Mouse (Mus musculus): ENCODE results near the gene Krt20. TPM values are rescaled to one million over a fixed set of nuclear protein-coding genes. Genes with fewer than 3 reads are reported as not detected.

The Krt20 gene
- polyA plus RNA-seq, 1 experiment from 2014 or later = not detected

DNA sequence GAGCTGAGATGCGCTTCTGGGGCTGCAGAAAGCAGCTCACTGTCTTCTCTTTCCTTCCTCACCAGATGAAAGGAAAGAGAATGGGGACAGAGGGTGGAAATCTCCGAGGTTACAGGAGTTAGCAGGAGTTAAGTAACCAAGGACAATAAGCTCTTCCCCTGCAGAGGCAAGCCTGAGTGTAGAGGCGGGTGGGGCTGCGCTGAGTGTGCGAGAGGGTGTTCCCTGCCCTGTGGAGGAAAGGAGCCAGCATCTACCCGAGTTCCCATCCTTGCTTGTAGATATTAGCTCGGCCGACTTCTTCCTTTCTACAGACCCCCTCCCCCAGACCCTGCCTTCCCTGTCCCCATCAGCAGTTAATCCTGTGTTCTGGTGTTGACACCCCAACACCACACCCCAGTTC, 39.1 kb downstream of the Krt20 start:
- WGBS = 56% methylated on average over 8 of the region's 8 CpGs

GRCm38 (mm10) chr11:99398084-99398483, 39.9 kb downstream of the Krt20 start:
- DNase-seq (ENCODE audit: low spot score) = no peak
- Histone ChIP-seq H3K4me3 (ENCODE audit: low read depth, low read length) (no peak overlapping the region), H3K9me3 (replicated peaks; ENCODE audit: control insufficient read depth, low read length) (no peaks in the 10 kb centered on the region), H3K27ac (ENCODE audit: low read depth, low read length) (no peak overlapping the region), H3K4me1 (ENCODE audit: control insufficient read depth, insufficient read depth, low read length) (no peaks in the 10 kb centered on the region), H3K36me3 (ENCODE audit: control insufficient read depth, insufficient read depth, low read length) (no peaks in the 10 kb centered on the region), H3K4me2 (ENCODE audit: low read length) (no peak overlapping the region), H3K27me3 (replicated peaks; ENCODE audit: control insufficient read depth, insufficient read depth, low read length) (no peaks in the 10 kb centered on the region), H3K9ac (ENCODE audit: low read length) (no peak overlapping the region)
- WGBS = 85% methylated on average over 3 of the region's 3 CpGs
- ATAC-seq = no peak

More for the DNA sequence above, 39.1 kb downstream of the Krt20 start:
- Histone ChIP-seq H3K4me3 (ENCODE audit: low read depth, low read length) (no peak overlapping the region), H3K36me3 (ENCODE audit: control insufficient read depth, insufficient read depth, low read length) (no peaks in the 10 kb centered on the region), H3K9me3 (replicated peaks; ENCODE audit: control insufficient read depth, low read length) (no peaks in the 10 kb centered on the region), H3K27ac (ENCODE audit: low read depth, low read length) (no peak overlapping the region), H3K4me1 (ENCODE audit: control insufficient read depth, insufficient read depth, low read length) (no peaks in the 10 kb centered on the region), H3K27me3 (replicated peaks; ENCODE audit: control insufficient read depth, insufficient read depth, low read length) (no peaks in the 10 kb centered on the region), H3K4me2 (ENCODE audit: low read length) (no peak overlapping the region), H3K9ac (ENCODE audit: low read length) (no peak overlapping the region)
- DNase-seq (ENCODE audit: low spot score) (no peak), ATAC-seq (no peak)

DNA sequence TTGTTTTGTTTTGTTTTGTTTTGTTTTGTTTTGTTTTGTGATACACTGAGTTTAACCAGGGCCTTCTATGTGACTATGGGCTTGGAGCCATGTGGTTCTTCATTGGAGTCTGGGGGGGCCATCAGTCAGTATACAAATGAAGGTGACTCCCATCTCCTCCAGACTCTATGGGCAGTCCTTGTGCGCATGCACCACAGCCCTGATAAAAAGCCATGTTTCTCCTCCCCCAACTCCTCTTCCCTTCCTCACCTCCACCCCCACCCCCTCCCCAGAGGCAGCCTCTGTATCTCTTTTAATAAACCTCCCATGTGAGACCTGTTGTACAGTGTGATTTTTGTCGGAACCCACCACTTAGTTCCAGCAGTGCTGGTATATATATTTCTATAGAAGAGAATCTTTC, 41.3 kb downstream of the Krt20 start:
- DNase-seq (ENCODE audit: low spot score) (no peak), ATAC-seq (no peak)
- H3K27ac ChIP-seq (ENCODE audit: low read depth, low read length) = no peak overlapping the region
- no peak overlapping the region for H3K9ac ChIP-seq (ENCODE audit: low read length)
- H3K4me1 ChIP-seq (ENCODE audit: control insufficient read depth, insufficient read depth, low read length) = no peaks in the 10 kb centered on the region
- no peaks in the 10 kb centered on the region for H3K36me3 ChIP-seq (ENCODE audit: control insufficient read depth, insufficient read depth, low read length)
- H3K27me3 ChIP-seq (replicated peaks; ENCODE audit: control insufficient read depth, insufficient read depth, low read length) = no peaks in the 10 kb centered on the region
- H3K4me2 ChIP-seq (ENCODE audit: low read length) = no peak overlapping the region
- no peak overlapping the region for H3K4me3 ChIP-seq (ENCODE audit: low read depth, low read length)
- 34% methylated on average over 2 of the region's 2 CpGs for WGBS
- H3K9me3 ChIP-seq (replicated peaks; ENCODE audit: control insufficient read depth, low read length) = no peaks in the 10 kb centered on the region

DNA sequence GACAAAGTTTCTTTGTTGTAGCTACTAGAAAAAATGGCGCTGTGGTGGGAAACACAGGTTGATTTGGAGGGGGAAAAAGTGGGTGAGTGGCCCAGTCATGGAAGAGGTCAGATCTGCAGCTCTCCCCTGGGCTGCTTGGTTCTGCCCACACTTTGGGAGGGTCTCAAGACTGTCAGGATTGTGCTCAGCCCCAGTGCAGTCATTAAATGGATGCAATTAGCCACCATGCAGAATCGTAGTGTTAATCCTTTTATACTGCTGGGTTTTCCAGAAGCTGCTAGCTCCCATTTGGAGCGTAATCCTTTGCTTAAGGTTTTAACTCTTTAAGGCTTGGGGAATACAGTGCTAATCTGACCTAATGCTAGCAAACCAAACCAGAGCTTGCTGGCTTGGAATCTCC, 41.9 kb downstream of the Krt20 start:
- Histone ChIP-seq H3K9ac (ENCODE audit: low read length) (no peak overlapping the region), H3K9me3 (replicated peaks; ENCODE audit: control insufficient read depth, low read length) (no peaks in the 10 kb centered on the region), H3K4me2 (ENCODE audit: low read length) (no peak overlapping the region), H3K27ac (ENCODE audit: low read depth, low read length) (no peak overlapping the region), H3K36me3 (ENCODE audit: control insufficient read depth, insufficient read depth, low read length) (no peaks in the 10 kb centered on the region), H3K4me3 (ENCODE audit: low read depth, low read length) (no peak overlapping the region), H3K4me1 (ENCODE audit: control insufficient read depth, insufficient read depth, low read length) (no peaks in the 10 kb centered on the region), H3K27me3 (replicated peaks; ENCODE audit: control insufficient read depth, insufficient read depth, low read length) (no peaks in the 10 kb centered on the region)
- no peak for ATAC-seq
- 4% methylated on average over 3 of the region's 3 CpGs for WGBS
- DNase-seq (ENCODE audit: low spot score) = peak; percentile 16

- ATAC-seq (no peak), DNase-seq (ENCODE audit: low spot score) (peak; percentile 13)
- no peak overlapping the region for H3K4me2 ChIP-seq (ENCODE audit: low read length)
- H3K27ac ChIP-seq (ENCODE audit: low read depth, low read length) = no peak overlapping the region
- no peak overlapping the region for H3K4me3 ChIP-seq (ENCODE audit: low read depth, low read length)
- 86% methylated on average over 10 of the region's 10 CpGs for WGBS
- no peaks in the 10 kb centered on the region for H3K36me3 ChIP-seq (ENCODE audit: control insufficient read depth, insufficient read depth, low read length)
- H3K9ac ChIP-seq (ENCODE audit: low read length) = no peak overlapping the region
- H3K27me3 ChIP-seq (replicated peaks; ENCODE audit: control insufficient read depth, insufficient read depth, low read length) = no peaks in the 10 kb centered on the region
- H3K4me1 ChIP-seq (ENCODE audit: control insufficient read depth, insufficient read depth, low read length) = no peaks in the 10 kb centered on the region
- no peaks in the 10 kb centered on the region for H3K9me3 ChIP-seq (replicated peaks; ENCODE audit: control insufficient read depth, low read length)
Measured at GRCm38 (mm10) chr11:99392492-99392891, 45.5 kb downstream of the Krt20 start.

DNA sequence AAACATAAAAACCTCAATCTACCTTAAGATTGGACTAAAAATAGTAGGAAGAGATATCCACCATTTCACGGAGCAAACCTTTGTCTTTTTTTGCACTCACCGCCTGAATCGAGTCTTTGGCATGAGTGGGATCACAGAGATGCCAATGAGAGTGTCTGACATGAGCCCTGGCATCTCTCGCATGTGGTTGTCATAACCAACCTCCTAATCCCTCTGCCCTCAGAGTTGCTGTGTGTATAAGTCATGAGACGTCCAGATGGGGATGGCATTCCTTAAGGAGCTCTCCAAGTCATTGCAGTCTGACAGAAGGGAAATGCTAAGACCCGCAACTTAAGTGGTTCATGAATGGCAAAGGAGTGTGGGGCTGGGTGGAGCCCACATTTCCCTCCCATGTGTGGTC, 46.6 kb downstream of the Krt20 start:
- DNase-seq (ENCODE audit: low spot score) (no peak), ATAC-seq (no peak)
- WGBS = 82% methylated on average over 6 of the region's 6 CpGs
- H3K9me3 ChIP-seq (replicated peaks; ENCODE audit: control insufficient read depth, low read length) = no peaks in the 10 kb centered on the region
- peaks cover 5% of the 10 kb centered on the region; the same call in 1 of the 2 replicates for H3K4me1 ChIP-seq (ENCODE audit: control insufficient read depth, insufficient read depth, low read length)
- no peak overlapping the region for H3K27ac ChIP-seq (ENCODE audit: low read depth, low read length)
- H3K4me3 ChIP-seq (ENCODE audit: low read depth, low read length) = no peak overlapping the region
- H3K27me3 ChIP-seq (replicated peaks; ENCODE audit: control insufficient read depth, insufficient read depth, low read length) = no peaks in the 10 kb centered on the region
- H3K9ac ChIP-seq (ENCODE audit: low read length) = no peak overlapping the region
- H3K36me3 ChIP-seq (ENCODE audit: control insufficient read depth, insufficient read depth, low read length) = no peaks in the 10 kb centered on the region
- H3K4me2 ChIP-seq (ENCODE audit: low read length) = no peak overlapping the region

DNA sequence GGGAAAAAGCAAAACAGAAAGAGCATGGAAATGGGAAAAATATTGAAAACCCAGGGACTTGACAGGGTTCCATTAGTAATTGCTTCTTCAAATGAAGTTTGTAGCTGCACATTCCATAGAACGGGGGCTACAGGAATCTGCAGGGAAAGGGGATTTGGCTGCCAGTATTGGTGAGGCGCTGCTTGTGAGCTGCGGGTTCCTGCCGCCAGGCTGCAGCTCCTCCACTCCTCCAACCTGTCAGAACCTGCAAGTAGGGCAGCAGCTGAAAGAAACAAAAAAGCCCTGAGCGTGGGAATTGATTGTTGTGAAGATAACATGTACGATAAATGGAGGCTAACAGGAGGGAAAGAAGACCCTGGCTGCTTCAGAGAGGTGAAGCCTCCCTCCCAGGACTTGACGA, 47.1 kb downstream of the Krt20 start:
- Histone ChIP-seq H3K27ac (ENCODE audit: low read depth, low read length) (no peak overlapping the region), H3K36me3 (ENCODE audit: control insufficient read depth, insufficient read depth, low read length) (no peaks in the 10 kb centered on the region), H3K27me3 (replicated peaks; ENCODE audit: control insufficient read depth, insufficient read depth, low read length) (no peaks in the 10 kb centered on the region), H3K9me3 (replicated peaks; ENCODE audit: control insufficient read depth, low read length) (no peaks in the 10 kb centered on the region), H3K4me1 (ENCODE audit: control insufficient read depth, insufficient read depth, low read length) (peaks cover 5% of the 10 kb centered on the region; the same call in 1 of the 2 replicates), H3K4me2 (ENCODE audit: low read length) (no peak overlapping the region), H3K4me3 (ENCODE audit: low read depth, low read length) (no peak overlapping the region), H3K9ac (ENCODE audit: low read length) (no peak overlapping the region)
- ATAC-seq (no peak), DNase-seq (ENCODE audit: low spot score) (no peak)
- WGBS = 81% methylated on average over 7 of the region's 7 CpGs

DNA sequence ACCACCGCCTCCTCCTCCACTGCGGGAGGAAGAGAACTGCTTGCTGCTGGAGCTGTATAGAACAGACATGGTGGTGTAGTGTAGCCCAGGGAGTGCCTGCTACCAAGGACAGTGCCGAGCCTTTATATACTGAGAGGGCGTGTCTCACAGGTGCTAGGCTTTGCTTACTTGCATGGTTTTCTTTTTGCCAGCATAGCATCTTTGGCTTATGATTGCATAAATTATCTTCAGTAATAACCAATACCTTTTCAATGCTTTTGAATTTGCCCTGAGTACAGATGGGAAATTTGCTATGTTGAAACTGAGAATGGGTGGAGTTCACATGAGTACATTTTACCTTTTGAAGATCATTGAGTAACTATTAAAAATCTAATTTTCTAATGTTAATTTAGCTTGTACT, 48.7 kb downstream of the Krt20 start, which contains the start of gene Krt10:
Krt10 (minus strand) TSS at position 101 of the 400 bp plus-strand sequence.
- no peaks in the 10 kb centered on the region for H3K27me3 ChIP-seq (replicated peaks; ENCODE audit: control insufficient read depth, insufficient read depth, low read length)
- 91% methylated on average over 4 of the region's 4 CpGs for WGBS

DNA sequence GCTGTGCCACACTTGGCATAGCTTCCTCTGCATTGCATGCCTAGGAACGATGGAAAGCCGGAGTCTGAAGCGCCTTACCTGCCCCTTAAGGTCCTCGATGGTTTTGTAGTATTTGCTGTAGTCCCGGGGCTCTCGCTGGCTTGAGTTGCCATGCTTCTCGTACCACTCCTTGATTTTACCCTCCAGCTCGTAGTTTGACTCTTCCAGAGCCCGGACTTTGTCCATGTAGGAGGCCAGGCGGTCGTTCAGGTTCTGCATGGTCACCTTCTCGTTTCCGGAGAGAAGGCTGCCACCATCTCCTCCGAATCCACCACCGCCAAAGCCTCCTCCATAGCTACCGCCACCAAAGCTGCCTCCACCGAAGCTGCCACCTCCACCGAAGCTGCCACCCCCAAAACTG, 49.3 kb downstream of the Krt20 start:
- DNase-seq (ENCODE audit: low spot score) (no peak), ATAC-seq (no peak)
- Histone ChIP-seq H3K27ac (ENCODE audit: low read depth, low read length) (no peak overlapping the region), H3K9me3 (replicated peaks; ENCODE audit: control insufficient read depth, low read length) (no peaks in the 10 kb centered on the region), H3K4me3 (ENCODE audit: low read depth, low read length) (no peak overlapping the region), H3K4me2 (ENCODE audit: low read length) (no peak overlapping the region), H3K9ac (ENCODE audit: low read length) (no peak overlapping the region), H3K4me1 (ENCODE audit: control insufficient read depth, insufficient read depth, low read length) (peaks cover 5% of the 10 kb centered on the region; the same call in 1 of the 2 replicates), H3K27me3 (replicated peaks; ENCODE audit: control insufficient read depth, insufficient read depth, low read length) (no peaks in the 10 kb centered on the region), H3K36me3 (ENCODE audit: control insufficient read depth, insufficient read depth, low read length) (no peaks in the 10 kb centered on the region)
- 95% methylated on average over 18 of the region's 18 CpGs for WGBS

More for the DNA sequence above, 48.7 kb downstream of the Krt20 start, which contains the start of gene Krt10:
- ATAC-seq = no peak
- Histone ChIP-seq H3K36me3 (ENCODE audit: control insufficient read depth, insufficient read depth, low read length) (no peaks in the 10 kb centered on the region), H3K27ac (ENCODE audit: low read depth, low read length) (no peak within 1 kb of the TSS), H3K4me1 (ENCODE audit: control insufficient read depth, insufficient read depth, low read length) (peaks cover 5% of the 10 kb centered on the region; the same call in 1 of the 2 replicates), H3K4me2 (ENCODE audit: low read length) (no peak within 1 kb of the TSS), H3K9me3 (replicated peaks; ENCODE audit: control insufficient read depth, low read length) (no peaks in the 10 kb centered on the region), H3K9ac (ENCODE audit: low read length) (no peak within 1 kb of the TSS), H3K4me3 (ENCODE audit: low read depth, low read length) (no peak within 1 kb of the TSS)
- no peak for DNase-seq (ENCODE audit: low spot score)

Measured in forebrain, embryonic 14.5 days (tissue).